Mouse (Mus musculus) bone marrow macrophage, adult 2 months (primary cell): ENCODE measurements at regions not wholly inside any gene's neighbourhood (a gene's known extent, or its start where the extent isn't known, plus 50 kb on each side); places are given as distances from the start of the nearest gene placed in this dataset.

Experiments
- H3K27ac ChIP-seq: 2 replicates; pipeline ENCODE4 v1.5.1; 2012; ENCODE audit warnings: low read depth, low read length; ENCODE audit not compliant: insufficient read depth
- H3K4me1 ChIP-seq: 2 replicates; pipeline ENCODE4 v1.6.1; 2012; ENCODE audit warnings: low read length; ENCODE audit not compliant: control insufficient read depth, insufficient read depth
- H3K4me3 ChIP-seq: 2 replicates; pipeline ENCODE4 v1.5.1; 2012; ENCODE audit warnings: mild to moderate bottlenecking, low read length, moderate library complexity; ENCODE audit not compliant: insufficient read depth
- CTCF ChIP-seq: IDR thresholded peaks from 2 replicates; pipeline ENCODE4 v1.5.1; 2012; ENCODE audit warnings: low read depth, mild to moderate bottlenecking, low read length, moderate library complexity
- POLR2A ChIP-seq: IDR thresholded peaks from 2 replicates; pipeline ENCODE4 v1.6.1; 2012; ENCODE audit warnings: mild to moderate bottlenecking, low read depth, low read length, borderline replicate concordance

GRCm38 (mm10) chr16:93417831-93418230 lies 186.0 kb downstream of the Setd4 start:
- TF ChIP-seq CTCF (no peak), POLR2A (no peak)
- Histone ChIP-seq H3K4me3 (no peak overlapping the region), H3K4me1 (no peaks in the 10 kb centered on the region), H3K27ac (no peak overlapping the region)

GRCm38 (mm10) chr16:93392024-93392675 lies 211.7 kb downstream of the Setd4 start:
- Histone ChIP-seq H3K4me1 (no peaks in the 10 kb centered on the region), H3K27ac (no peak overlapping the region), H3K4me3 (no peak overlapping the region)
- TF ChIP-seq POLR2A: no peak
- TF ChIP-seq CTCF: no peak

GRCm38 (mm10) chr16:93387578-93388116 lies 216.2 kb downstream of the Setd4 start:
- H3K4me1 ChIP-seq: no peaks in the 10 kb centered on the region
- no peak overlapping the region for H3K4me3 ChIP-seq
- H3K27ac ChIP-seq: no peak overlapping the region
- TF ChIP-seq POLR2A (no peak), CTCF (no peak)

GRCm38 (mm10) chr16:93384039-93384537 lies 219.8 kb downstream of the Setd4 start:
- Histone ChIP-seq H3K27ac (no peak overlapping the region), H3K4me1 (no peaks in the 10 kb centered on the region), H3K4me3 (no peak overlapping the region)
- no peak for TF ChIP-seq CTCF
- TF ChIP-seq POLR2A: no peak

GRCm38 (mm10) chr16:93382945-93383344 lies 220.9 kb downstream of the Setd4 start:
- no peaks in the 10 kb centered on the region for H3K4me1 ChIP-seq
- no peak for TF ChIP-seq CTCF
- TF ChIP-seq POLR2A: no peak
- no peak overlapping the region for H3K27ac ChIP-seq
- no peak overlapping the region for H3K4me3 ChIP-seq

GRCm38 (mm10) chr16:93380717-93381671 lies 222.9 kb downstream of the Setd4 start:
- H3K4me3 ChIP-seq: no peak overlapping the region
- no peaks in the 10 kb centered on the region for H3K4me1 ChIP-seq
- no peak overlapping the region for H3K27ac ChIP-seq
- TF ChIP-seq POLR2A: no peak
- no peak for TF ChIP-seq CTCF

GRCm38 (mm10) chr16:93380117-93380516 lies 223.7 kb downstream of the Setd4 start:
- Histone ChIP-seq H3K27ac (no peak overlapping the region), H3K4me1 (no peaks in the 10 kb centered on the region), H3K4me3 (no peak overlapping the region)
- TF ChIP-seq POLR2A (no peak), CTCF (no peak)

- no peak overlapping the region for H3K27ac ChIP-seq
Measured at GRCm38 (mm10) chr16:93379611-93380010, 224.3 kb downstream of the Setd4 start.

GRCm38 (mm10) chr16:93374669-93375068 lies 229.2 kb downstream of the Setd4 start:
- Histone ChIP-seq H3K4me1 (no peaks in the 10 kb centered on the region), H3K27ac (no peak overlapping the region), H3K4me3 (no peak overlapping the region)
- TF ChIP-seq CTCF (no peak), POLR2A (no peak)

More at GRCm38 (mm10) chr16:93379611-93380010, 224.3 kb downstream of the Setd4 start:
- Histone ChIP-seq H3K4me1 (no peaks in the 10 kb centered on the region), H3K4me3 (no peak overlapping the region)
- TF ChIP-seq POLR2A (no peak), CTCF (no peak)

- H3K4me1 ChIP-seq: no peaks in the 10 kb centered on the region
- H3K4me3 ChIP-seq: no peak overlapping the region
- TF ChIP-seq CTCF (no peak), POLR2A (no peak)
- H3K27ac ChIP-seq: no peak overlapping the region
Measured at GRCm38 (mm10) chr16:93369766-93370146, 234.1 kb downstream of the Setd4 start.
